Mouse (Mus musculus) intestine, embryonic 14.5 days (tissue): ENCODE data around the gene Idua. TPM values are rescaled to one million over a fixed set of nuclear protein-coding genes. Genes with fewer than 3 reads are reported as not detected.
A peak's percentile ranks its signal among the peaks of the same experiment; 100 is the strongest.

Experiments used
- ATAC-seq: fragments of 200-750 bp; cut with Nextera tagmentation; replicated peaks from 2 replicates; pipeline ENCODE4 v1.8.0; 2017; ENCODE audit warnings: low read depth, moderate number of reproducible peaks, moderate TSS enrichment, moderate library complexity; ENCODE audit not compliant: low FRiP score, low TSS enrichment
- DNase-seq: peaks from one replicate; pipeline ENCODE4 v3.0.0-alpha.2; 2018; ENCODE audit warnings: low spot score
- H3K27ac ChIP-seq: fragments of 300-500 bp; sonication (generic); 2 replicates; pipeline ENCODE4 v1.5.1; 2014; ENCODE audit warnings: low read depth, mild to moderate bottlenecking, control low read depth
- H3K27me3 ChIP-seq: fragments of 300-500 bp; sonication (generic); replicated peaks from 2 replicates; pipeline ENCODE4 v1.6.1; 2014; ENCODE audit warnings: low read length, control low read depth; ENCODE audit not compliant: control insufficient read depth, insufficient read depth
- H3K36me3 ChIP-seq: fragments of 300-500 bp; sonication (generic); 2 replicates; pipeline ENCODE4 v1.6.1; 2014; ENCODE audit warnings: low read length, control low read depth; ENCODE audit not compliant: control insufficient read depth, insufficient read depth
- H3K4me1 ChIP-seq: fragments of 300-500 bp; sonication (generic); replicated peaks from 2 replicates; pipeline ENCODE4 v1.6.1; 2014; ENCODE audit warnings: low read length, control low read depth, mixed read lengths; ENCODE audit not compliant: control insufficient read depth, insufficient read depth
- H3K4me2 ChIP-seq: fragments of 300-500 bp; sonication (generic); 2 replicates; pipeline ENCODE4 v1.6.1; 2014; ENCODE audit warnings: low read length
- H3K4me3 ChIP-seq: fragments of 300-500 bp; sonication (generic); 2 replicates; pipeline ENCODE4 v1.5.1; 2014; ENCODE audit warnings: low read depth, low read length, control low read depth, mixed read lengths
- H3K9ac ChIP-seq: fragments of 300-500 bp; sonication (generic); 2 replicates; pipeline ENCODE4 v1.6.1; 2014; ENCODE audit warnings: mild to moderate bottlenecking, low read length
- H3K9me3 ChIP-seq: fragments of 300-500 bp; sonication (generic); 2 replicates; pipeline ENCODE4 v1.6.1; 2016; ENCODE audit warnings: low read length, control low read depth; ENCODE audit not compliant: control insufficient read depth
- WGBS: fragments of 180-500 bp; shearing (Covaris S2); extraction: QIAGEN DNeasy Blood & Tissue Kit; methylation state at CpG from one replicate; pipeline ENCODE4 v1.1.7; 2014; 5-methylcytosine and 5-hydroxymethylcytosine counted together
- polyA plus RNA-seq: library from polyadenylated mRNA; unstranded; fragments of >200 nt; fragmentation: Nextera tagmentation; extraction: Ambion mirVana; gene quantifications from 2 replicates; pipeline ENCODE4 v1.2.1, GENCODE M21; 2014

The Idua gene
- polyA plus RNA-seq, 1 experiment from 2014 or later: 13.4 TPM

GRCm38 (mm10) chr5:108658611-108659010, 1.5 kb upstream of the Idua start:
- H3K4me2 ChIP-seq: no peak overlapping the region
- peaks cover 37% of the 10 kb centered on the region for H3K36me3 ChIP-seq
- H3K4me3 ChIP-seq: no peak overlapping the region
- no peaks in the 10 kb centered on the region for H3K9me3 ChIP-seq
- H3K4me1 ChIP-seq: peaks cover 5% of the 10 kb centered on the region
- H3K27ac ChIP-seq: no peak overlapping the region
- no peak overlapping the region for H3K9ac ChIP-seq
- 95% methylated on average over 1 of the region's 1 CpGs for WGBS
- ATAC-seq (no peak), DNase-seq (no peak)
- H3K27me3 ChIP-seq: no peaks in the 10 kb centered on the region

- peak; percentile 91 for DNase-seq
- Histone ChIP-seq H3K27me3 (0 out of 2 replicates have a peak, but pooled peaks cover 3% of the 10 kb centered on the region), H3K27ac (no peak overlapping the region)
Observed at GRCm38 (mm10) chr5:108660632-108661268, 619 bp downstream of the Idua start.

GRCm38 (mm10) chr5:108662772-108663171, 2.6 kb downstream of the Idua start:
- no peaks in the 10 kb centered on the region for H3K9me3 ChIP-seq
- DNase-seq (no peak), ATAC-seq (no peak)
- H3K4me1 ChIP-seq: peaks cover 5% of the 10 kb centered on the region
- no peak overlapping the region for H3K27ac ChIP-seq
- 0 out of 2 replicates have a peak, but pooled peaks cover under 1% of the 10 kb centered on the region for H3K36me3 ChIP-seq
- H3K4me3 ChIP-seq: no peak overlapping the region
- H3K9ac ChIP-seq: no peak overlapping the region
- WGBS: 85% methylated on average over 4 of the region's 4 CpGs
- 0 out of 2 replicates have a peak, but pooled peaks cover 3% of the 10 kb centered on the region for H3K27me3 ChIP-seq
- H3K4me2 ChIP-seq: no peak overlapping the region

More at GRCm38 (mm10) chr5:108660632-108661268, 619 bp downstream of the Idua start:
- Histone ChIP-seq H3K36me3 (peaks cover 16% of the 10 kb centered on the region), H3K9ac (peak overlapping the region; percentile 89), H3K4me3 (peak overlapping the region; percentile 80), H3K4me2 (peak overlapping the region; percentile 95), H3K9me3 (no peaks in the 10 kb centered on the region), H3K4me1 (peaks cover 5% of the 10 kb centered on the region)
- ATAC-seq: peak; percentile 99
- whole genome bisulfite sequencing: 13% methylated on average over 36 of the region's 36 CpGs

GRCm38 (mm10) chr5:108665066-108665465, 4.9 kb downstream of the Idua start:
- Histone ChIP-seq H3K27ac (no peak overlapping the region), H3K36me3 (no peaks in the 10 kb centered on the region), H3K9ac (no peak overlapping the region), H3K4me1 (peaks cover 10% of the 10 kb centered on the region), H3K9me3 (no peaks in the 10 kb centered on the region), H3K4me2 (no peak overlapping the region), H3K27me3 (0 out of 2 replicates have a peak, but pooled peaks cover 3% of the 10 kb centered on the region), H3K4me3 (no peak overlapping the region)
- DNase-seq (no peak), ATAC-seq (no peak)
- 43% methylated on average over 3 of the region's 3 CpGs for WGBS

- no peak overlapping the region for H3K4me2 ChIP-seq
- H3K4me3 ChIP-seq: no peak overlapping the region
- H3K9me3 ChIP-seq: no peaks in the 10 kb centered on the region
- WGBS: 73% methylated on average over 2 of the region's 2 CpGs
- H3K4me1 ChIP-seq: peaks cover 10% of the 10 kb centered on the region
- DNase-seq (no peak), ATAC-seq (no peak)
- H3K36me3 ChIP-seq: peaks cover 10% of the 10 kb centered on the region
- H3K9ac ChIP-seq: no peak overlapping the region
- H3K27me3 ChIP-seq: 0 out of 2 replicates have a peak, but pooled peaks cover 3% of the 10 kb centered on the region
- H3K27ac ChIP-seq: no peak overlapping the region
Observed at GRCm38 (mm10) chr5:108667370-108667769, 7.2 kb downstream of the Idua start.

- 0 out of 2 replicates have a peak, but pooled peaks cover 3% of the 10 kb centered on the region for H3K27me3 ChIP-seq
- peak overlapping the region; percentile 86 for H3K27ac ChIP-seq
- DNase-seq (no peak), ATAC-seq (no peak)
- H3K4me2 ChIP-seq: peak overlapping the region; percentile 56
- H3K36me3 ChIP-seq: peaks cover 14% of the 10 kb centered on the region
- 14% methylated on average over 3 of the region's 3 CpGs for WGBS
- peak overlapping the region; percentile 58 for H3K4me3 ChIP-seq
- no peaks in the 10 kb centered on the region for H3K9me3 ChIP-seq
- peak overlapping the region; percentile 70 for H3K9ac ChIP-seq
- peaks cover 10% of the 10 kb centered on the region for H3K4me1 ChIP-seq
Observed at GRCm38 (mm10) chr5:108668387-108668932, 8.3 kb downstream of the Idua start.

- peak within 1 kb of the TSS; percentile 58 for H3K4me3 ChIP-seq
- peak; percentile 83 for ATAC-seq
- peak within 1 kb of the TSS; percentile 56 for H3K4me2 ChIP-seq
- H3K36me3 ChIP-seq: peaks cover 14% of the 10 kb centered on the region
- peak; percentile 91 for DNase-seq
- 0 out of 2 replicates have a peak, but pooled peaks cover 3% of the 10 kb centered on the region for H3K27me3 ChIP-seq
- H3K9me3 ChIP-seq: no peaks in the 10 kb centered on the region
- WGBS: 5% methylated on average over 43 of the region's 43 CpGs
- peak within 1 kb of the TSS; percentile 70 for H3K9ac ChIP-seq
- peak within 1 kb of the TSS; percentile 86 for H3K27ac ChIP-seq
- peaks cover 10% of the 10 kb centered on the region for H3K4me1 ChIP-seq
Observed at GRCm38 (mm10) chr5:108668977-108669936, 9.1 kb downstream of the Idua start, which contains the start of gene Dgkq. Gene Dgkq, minus strand, starts transcription at chr5:108669672.

GRCm38 (mm10) chr5:108669986-108670385, 9.9 kb downstream of the Idua start:
- Histone ChIP-seq H3K4me3 (peak overlapping the region; percentile 58; the same call in 1 of the 2 replicates), H3K27ac (0 out of 2 replicates have a peak overlapping the region, but pooled peaks have one; percentile 86)
- no peak for ATAC-seq

More at GRCm38 (mm10) chr5:108669986-108670385, 9.9 kb downstream of the Idua start:
- H3K9me3 ChIP-seq: no peaks in the 10 kb centered on the region
- no peak overlapping the region for H3K9ac ChIP-seq
- no peak for DNase-seq
- H3K4me2 ChIP-seq: peak overlapping the region; percentile 56
- H3K27me3 ChIP-seq: no peaks in the 10 kb centered on the region
- H3K36me3 ChIP-seq: peaks cover 14% of the 10 kb centered on the region
- WGBS: 74% methylated on average over 9 of the region's 9 CpGs
- H3K4me1 ChIP-seq: peaks cover 10% of the 10 kb centered on the region
